Mouse (Mus musculus): ENCODE data around the gene F830045P16Rik.

DNA sequence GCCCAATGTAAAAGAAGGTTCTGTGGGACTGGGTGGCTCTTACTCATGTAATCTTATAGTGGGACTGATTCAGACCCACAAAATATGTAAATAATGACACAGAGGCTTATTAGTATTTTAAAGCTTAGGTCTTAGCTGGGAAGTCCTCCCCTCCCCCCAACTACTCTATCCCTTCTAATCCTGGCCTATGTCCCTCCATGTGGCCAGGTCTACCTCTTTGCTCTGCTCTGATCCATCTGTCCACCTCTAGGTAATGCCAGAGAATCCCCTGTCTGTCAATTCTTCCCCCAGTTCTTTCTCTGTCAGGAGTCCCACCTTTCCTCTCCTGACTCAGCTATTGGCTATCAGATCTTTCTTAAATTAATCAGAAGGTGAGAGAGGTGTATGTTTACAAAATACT is 5.3 kb downstream of the F830045P16Rik start:
- TF ChIP-seq CTCF (IDR thresholded peaks at IDR 0.05; ENCODE audit: borderline replicate concordance, insufficient read depth, low read length) (no peak), POLR2A (IDR thresholded peaks at IDR 0.05; ENCODE audit: low read depth, low read length) (no peak)
